Mouse (Mus musculus): ENCODE results near the gene Mefv. TPM values are rescaled to one million over a fixed set of nuclear protein-coding genes. Genes with fewer than 3 reads are reported as not detected.

The Mefv gene
- not detected in 2 replicates for polyA plus RNA-seq (2015; fragmentation: Nextera tagmentation; extraction: Ambion mirVana)

- H3K27me3 ChIP-seq, result no peaks in the 10 kb centered on the region
- 0 out of 2 replicates have a peak, but pooled peaks cover 2% of the 10 kb centered on the region for H3K9me3 ChIP-seq
- H3K36me3 ChIP-seq, result no peaks in the 10 kb centered on the region
- H3K9ac ChIP-seq, result no peak within 1 kb of the TSS
- no peaks in the 10 kb centered on the region for H3K4me1 ChIP-seq (replicated peaks)
- WGBS, result 92% methylated on average over 6 of the region's 6 CpGs
- H3K4me3 ChIP-seq, result no peak within 1 kb of the TSS
- H3K4me2 ChIP-seq, result no peak within 1 kb of the TSS
- ATAC-seq (ENCODE audit: low read depth), result no peak
- H3K27ac ChIP-seq (replicated peaks), result no peak within 1 kb of the TSS
Observed at GRCm38 (mm10) chr16:3717980-3718379, at the start of gene Mefv. Mefv (minus strand) TSS chr16:3718097.

- whole genome bisulfite sequencing, result 95% methylated on average over 3 of the region's 3 CpGs
- Histone ChIP-seq H3K4me1 (replicated peaks) (peaks cover 27% of the 10 kb centered on the region), H3K27me3 (no peaks in the 10 kb centered on the region), H3K9me3 (peaks cover 38% of the 10 kb centered on the region), H3K4me3 (no peak overlapping the region), H3K27ac (replicated peaks) (no peak overlapping the region), H3K9ac (no peak overlapping the region), H3K4me2 (no peak overlapping the region), H3K36me3 (peaks cover 73% of the 10 kb centered on the region)
- ATAC-seq (ENCODE audit: low read depth), result no peak
Observed at GRCm38 (mm10) chr16:3748976-3749375, 31.1 kb upstream of the Mefv start.

GRCm38 (mm10) chr16:3745656-3746055 lies 27.8 kb upstream of the Mefv start:
- 89% methylated on average over 4 of the region's 4 CpGs for WGBS
- Histone ChIP-seq H3K9ac (no peak overlapping the region), H3K4me2 (peak overlapping the region; percentile 97), H3K27ac (replicated peaks) (no peak overlapping the region), H3K9me3 (peaks cover 31% of the 10 kb centered on the region), H3K27me3 (0 out of 2 replicates have a peak, but pooled peaks cover 4% of the 10 kb centered on the region), H3K36me3 (peaks cover 48% of the 10 kb centered on the region), H3K4me3 (peak overlapping the region; percentile 87), H3K4me1 (replicated peaks) (peaks cover 37% of the 10 kb centered on the region)
- ATAC-seq (ENCODE audit: low read depth), result no peak

GRCm38 (mm10) chr16:3744186-3744700 lies 26.3 kb upstream of the Mefv start:
- peak; percentile 64 for ATAC-seq (ENCODE audit: low read depth)
- Histone ChIP-seq H3K36me3 (peaks cover 34% of the 10 kb centered on the region), H3K9me3 (peaks cover 17% of the 10 kb centered on the region), H3K9ac (peak overlapping the region; percentile 90), H3K27me3 (0 out of 2 replicates have a peak, but pooled peaks cover 4% of the 10 kb centered on the region), H3K27ac (replicated peaks) (peak overlapping the region; percentile 86), H3K4me1 (replicated peaks) (peaks cover 37% of the 10 kb centered on the region), H3K4me3 (peak overlapping the region; percentile 87), H3K4me2 (peak overlapping the region; percentile 97)
- WGBS, result under 1% methylated on average over 32 of the region's 32 CpGs

GRCm38 (mm10) chr16:3743503-3744185 lies 25.7 kb upstream of the Mefv start, which contains the start of gene Zfp263:
Zfp263 (plus strand) TSS chr16:3744093.
- Histone ChIP-seq H3K9ac (peak within 1 kb of the TSS; percentile 90), H3K9me3 (peaks cover 12% of the 10 kb centered on the region), H3K4me1 (replicated peaks) (peaks cover 37% of the 10 kb centered on the region), H3K4me3 (peak within 1 kb of the TSS; percentile 87), H3K36me3 (peaks cover 28% of the 10 kb centered on the region), H3K27me3 (0 out of 2 replicates have a peak, but pooled peaks cover 4% of the 10 kb centered on the region), H3K27ac (replicated peaks) (peak within 1 kb of the TSS; percentile 86), H3K4me2 (peak within 1 kb of the TSS; percentile 97)
- WGBS, result under 1% methylated on average over 42 of the region's 42 CpGs
- ATAC-seq (ENCODE audit: low read depth), result peak; percentile 98

- Histone ChIP-seq H3K27ac (replicated peaks) (no peak overlapping the region), H3K4me2 (peak overlapping the region; percentile 64; the same call in 1 of the 2 replicates), H3K9ac (no peak overlapping the region), H3K4me1 (replicated peaks) (peaks cover 37% of the 10 kb centered on the region), H3K36me3 (peaks cover 18% of the 10 kb centered on the region), H3K4me3 (no peak overlapping the region), H3K27me3 (0 out of 2 replicates have a peak, but pooled peaks cover 4% of the 10 kb centered on the region), H3K9me3 (peaks cover 3% of the 10 kb centered on the region; the same call in 1 of the 2 replicates)
- ATAC-seq (ENCODE audit: low read depth), result no peak
- 98% methylated on average over 6 of the region's 6 CpGs for WGBS
Observed at GRCm38 (mm10) chr16:3742466-3742865, 24.6 kb upstream of the Mefv start.

GRCm38 (mm10) chr16:3733198-3733732 lies 15.4 kb upstream of the Mefv start:
- Histone ChIP-seq H3K27me3 (no peaks in the 10 kb centered on the region), H3K4me3 (no peak overlapping the region), H3K4me2 (no peak overlapping the region), H3K4me1 (replicated peaks) (no peaks in the 10 kb centered on the region), H3K9ac (no peak overlapping the region), H3K27ac (replicated peaks) (no peak overlapping the region), H3K9me3 (no peaks in the 10 kb centered on the region), H3K36me3 (no peaks in the 10 kb centered on the region)
- WGBS, result 95% methylated on average over 1 of the region's 1 CpGs
- ATAC-seq (ENCODE audit: low read depth), result no peak

- Histone ChIP-seq H3K27ac (replicated peaks) (no peak overlapping the region), H3K9ac (no peak overlapping the region), H3K4me1 (replicated peaks) (no peaks in the 10 kb centered on the region), H3K9me3 (no peaks in the 10 kb centered on the region), H3K4me3 (no peak overlapping the region), H3K27me3 (no peaks in the 10 kb centered on the region), H3K36me3 (no peaks in the 10 kb centered on the region), H3K4me2 (no peak overlapping the region)
- 90% methylated on average over 4 of the region's 4 CpGs for WGBS
- ATAC-seq (ENCODE audit: low read depth), result no peak
Observed at GRCm38 (mm10) chr16:3732612-3733011, 14.7 kb upstream of the Mefv start.

GRCm38 (mm10) chr16:3727980-3728720 lies 10.3 kb upstream of the Mefv start:
- H3K27me3 ChIP-seq, result no peaks in the 10 kb centered on the region
- H3K36me3 ChIP-seq, result no peaks in the 10 kb centered on the region
- 83% methylated on average over 6 of the region's 6 CpGs for WGBS
- H3K4me2 ChIP-seq, result no peak overlapping the region
- no peaks in the 10 kb centered on the region for H3K4me1 ChIP-seq (replicated peaks)
- no peak overlapping the region for H3K27ac ChIP-seq (replicated peaks)
- no peak overlapping the region for H3K4me3 ChIP-seq
- no peak for ATAC-seq (ENCODE audit: low read depth)
- H3K9ac ChIP-seq, result no peak overlapping the region
- H3K9me3 ChIP-seq, result no peaks in the 10 kb centered on the region

- 0 out of 2 replicates have a peak, but pooled peaks cover 3% of the 10 kb centered on the region for H3K9me3 ChIP-seq
- no peak overlapping the region for H3K4me3 ChIP-seq
- H3K36me3 ChIP-seq, result no peaks in the 10 kb centered on the region
- H3K27me3 ChIP-seq, result no peaks in the 10 kb centered on the region
- no peak for ATAC-seq (ENCODE audit: low read depth)
- H3K9ac ChIP-seq, result no peak overlapping the region
- no peak overlapping the region for H3K4me2 ChIP-seq
- WGBS, result 79% methylated on average over 3 of the region's 3 CpGs
- H3K27ac ChIP-seq (replicated peaks), result no peak overlapping the region
- no peaks in the 10 kb centered on the region for H3K4me1 ChIP-seq (replicated peaks)
Observed at GRCm38 (mm10) chr16:3723231-3723630, 5.3 kb upstream of the Mefv start.

GRCm38 (mm10) chr16:3714731-3715130 lies 3.2 kb downstream of the Mefv start:
- H3K9me3 ChIP-seq, result no peaks in the 10 kb centered on the region
- H3K27me3 ChIP-seq, result no peaks in the 10 kb centered on the region
- H3K4me1 ChIP-seq (replicated peaks), result no peaks in the 10 kb centered on the region
- 95% methylated on average over 2 of the region's 2 CpGs for WGBS
- H3K4me3 ChIP-seq, result no peak overlapping the region
- H3K9ac ChIP-seq, result no peak overlapping the region
- no peak overlapping the region for H3K4me2 ChIP-seq
- no peak overlapping the region for H3K27ac ChIP-seq (replicated peaks)
- ATAC-seq (ENCODE audit: low read depth), result no peak
- no peaks in the 10 kb centered on the region for H3K36me3 ChIP-seq

GRCm38 (mm10) chr16:3706680-3707079 lies 11.2 kb downstream of the Mefv start:
- no peak overlapping the region for H3K4me3 ChIP-seq
- ATAC-seq (ENCODE audit: low read depth), result no peak
- WGBS, result 92% methylated on average over 6 of the region's 6 CpGs

More at GRCm38 (mm10) chr16:3706680-3707079, 11.2 kb downstream of the Mefv start:
- no peaks in the 10 kb centered on the region for H3K9me3 ChIP-seq
- H3K27me3 ChIP-seq, result no peaks in the 10 kb centered on the region
- H3K4me1 ChIP-seq (replicated peaks), result no peaks in the 10 kb centered on the region
- H3K9ac ChIP-seq, result no peak overlapping the region
- H3K27ac ChIP-seq (replicated peaks), result no peak overlapping the region
- no peaks in the 10 kb centered on the region for H3K36me3 ChIP-seq
- H3K4me2 ChIP-seq, result no peak overlapping the region
